Mouse (Mus musculus) right cerebral cortex, postnatal 36 days (tissue): ENCODE data around the gene Pik3cd.
"Not testable (repeated sequence)": the region's sequence is repeated elsewhere in the genome, so short reads cannot be mapped to it uniquely, and the experiment has no call there.

ENCODE experiments used
- DNase-seq, 2 experiments: peaks; one replicate each; pipeline ENCODE4 v3.0.0; 2022; ENCODE audit warnings: low spot score in 2 of 2, mixed read lengths in 1 of 2

Pik3cd gene

DNA sequence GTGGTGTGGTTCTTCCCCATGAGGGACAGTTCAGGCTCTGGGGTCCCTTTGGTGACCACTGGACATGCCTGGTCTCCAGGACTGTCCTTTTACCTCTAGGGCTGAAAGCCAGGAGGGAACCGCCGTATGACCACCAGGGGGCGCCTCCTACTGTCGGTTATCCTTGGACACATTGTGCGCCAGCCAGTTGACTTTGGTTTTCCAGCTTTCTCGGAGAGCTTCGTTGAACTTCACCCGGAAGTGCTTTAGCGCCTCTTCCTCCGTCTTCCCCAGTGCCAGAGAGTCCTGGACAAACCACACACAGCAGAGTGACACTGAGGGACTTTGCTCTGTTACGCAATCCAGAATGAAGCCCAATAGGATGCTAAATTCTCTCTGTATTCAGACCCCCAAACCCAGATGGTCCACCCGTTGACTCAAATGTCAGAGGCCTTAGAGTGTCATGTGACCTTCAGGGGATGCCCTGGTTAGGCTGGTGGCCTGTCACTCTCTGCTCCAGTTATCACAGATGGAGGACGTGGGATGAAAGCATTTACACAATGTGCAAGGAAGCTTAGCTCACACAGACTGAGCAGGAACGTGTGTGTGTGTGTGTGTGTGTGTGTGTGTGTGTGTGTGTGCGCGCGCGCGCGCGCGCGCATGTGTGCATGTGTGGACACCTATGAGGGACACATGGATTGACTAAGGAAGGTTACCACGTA lies 51.7 kb downstream of the Pik3cd start:
- DNase-seq: peak; percentile 49 to 58

DNA sequence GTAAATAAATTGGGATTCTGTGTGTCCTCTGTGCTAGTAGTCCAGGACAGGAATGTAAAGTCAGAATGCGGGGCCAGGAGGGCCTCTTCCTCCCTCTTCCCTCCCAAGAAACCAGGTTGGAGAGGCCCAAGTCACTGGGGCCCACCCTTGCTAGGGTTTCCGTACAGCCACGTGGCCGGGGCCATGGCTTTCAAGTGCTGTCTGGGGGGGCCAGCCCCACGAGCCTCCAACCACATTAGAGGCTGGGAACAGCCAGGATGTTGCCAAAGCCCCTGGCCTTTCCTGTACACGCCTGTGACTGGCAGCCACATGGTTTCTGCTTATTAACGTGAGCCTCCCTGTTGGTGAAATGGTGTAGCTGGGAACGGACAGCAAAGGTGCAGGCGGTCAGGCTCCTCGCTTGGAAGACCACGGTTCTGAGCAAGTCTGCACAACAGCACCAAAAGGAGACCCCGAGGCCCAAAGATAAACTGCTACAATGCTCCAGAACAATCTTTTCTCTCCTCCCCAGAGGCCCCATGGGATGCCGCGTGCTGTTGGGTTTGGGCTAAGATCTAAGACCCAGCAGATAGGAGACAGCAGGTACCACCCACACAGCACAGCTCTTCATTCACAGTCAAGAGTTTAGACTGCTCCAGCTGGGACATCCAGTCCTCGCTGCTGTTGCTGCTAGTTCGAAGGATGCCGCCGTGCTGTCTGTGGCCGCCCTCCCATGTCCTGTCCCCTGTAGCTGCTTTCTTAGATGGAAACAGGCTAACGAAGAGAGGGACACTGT lies 54.2 kb downstream of the Pik3cd start:
- DNase-seq: peak; percentile 54 to 73

DNA sequence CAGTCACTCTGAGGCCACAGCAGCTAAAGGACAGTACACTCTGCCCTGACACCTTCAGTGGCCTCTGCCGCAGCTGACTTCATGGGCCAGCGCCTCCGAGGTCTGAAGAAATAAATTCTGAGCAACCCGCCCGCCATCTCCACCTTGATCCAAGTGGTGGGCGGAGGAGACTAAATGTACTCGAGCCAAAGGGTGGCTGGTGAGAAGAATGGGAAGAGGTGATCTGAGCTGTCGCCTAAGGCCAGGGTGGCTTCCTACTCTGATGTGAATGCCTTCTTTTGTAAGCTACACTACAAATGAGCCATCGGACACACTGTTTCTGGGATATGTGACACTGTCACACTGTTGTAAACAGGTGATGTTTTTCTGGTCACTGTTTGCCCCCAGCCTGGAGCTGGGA lies 56.6 kb downstream of the Pik3cd start:
- no peak for DNase-seq

DNA sequence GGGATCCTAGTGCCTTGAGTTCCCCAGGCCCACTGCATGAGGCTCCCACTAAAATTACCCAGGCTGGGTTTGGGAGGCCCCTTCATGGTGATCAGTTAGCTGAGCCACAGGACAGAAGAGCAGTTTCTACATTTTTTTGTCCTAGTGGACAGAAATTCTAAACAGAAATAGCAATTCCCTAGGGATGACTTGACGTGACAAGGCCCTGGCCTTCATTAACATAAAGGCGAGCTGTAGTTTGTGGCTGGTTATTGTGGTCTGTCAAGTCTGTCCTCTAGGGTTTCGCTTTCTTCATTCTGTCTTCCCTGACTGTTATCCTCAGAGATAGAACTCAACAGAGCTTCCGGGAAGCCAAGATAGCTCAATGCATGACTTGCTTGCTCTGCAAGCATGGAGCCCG lies 60.4 kb downstream of the Pik3cd start:
- no peak for DNase-seq

DNA sequence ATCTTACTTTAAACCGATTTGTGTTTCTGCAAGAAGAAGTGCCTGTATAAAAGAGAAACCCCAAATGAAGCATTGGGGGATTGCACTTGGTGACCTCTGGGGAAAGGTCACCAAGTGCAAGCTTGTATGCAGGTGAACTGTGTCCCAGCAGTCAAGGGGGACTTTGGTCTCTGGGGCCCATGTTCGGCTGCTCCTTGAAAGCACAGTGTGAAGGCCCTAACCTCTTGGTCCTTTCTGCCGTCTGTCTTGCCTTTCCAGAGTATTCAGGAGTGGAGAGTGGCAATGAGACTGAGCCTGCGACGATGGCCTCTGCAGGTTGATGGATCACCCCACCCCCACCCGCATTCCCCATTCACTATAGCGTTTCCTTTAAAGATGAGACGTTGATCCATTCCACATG lies 61.0 kb downstream of the Pik3cd start:
- no peak for DNase-seq

DNA sequence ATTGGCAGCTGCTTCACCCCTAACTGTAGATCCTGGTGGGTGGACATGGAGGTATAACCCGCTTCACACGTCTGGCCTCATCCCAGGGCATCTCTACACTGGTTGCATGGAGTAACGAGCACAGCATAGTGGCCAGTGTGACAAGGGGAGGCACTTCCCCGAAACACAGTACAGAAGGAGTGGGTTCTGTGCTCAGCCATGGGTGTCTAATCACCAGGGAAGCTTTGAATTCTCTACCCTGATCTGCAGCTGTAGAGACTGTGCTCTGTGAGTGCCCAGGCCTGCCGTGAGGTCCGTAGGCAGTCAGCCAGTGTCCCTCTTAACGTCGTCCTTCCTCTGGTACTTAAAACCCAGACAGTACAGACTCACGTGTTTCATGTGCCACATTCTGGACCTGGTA lies 61.5 kb downstream of the Pik3cd start:
- no peak for DNase-seq

DNA sequence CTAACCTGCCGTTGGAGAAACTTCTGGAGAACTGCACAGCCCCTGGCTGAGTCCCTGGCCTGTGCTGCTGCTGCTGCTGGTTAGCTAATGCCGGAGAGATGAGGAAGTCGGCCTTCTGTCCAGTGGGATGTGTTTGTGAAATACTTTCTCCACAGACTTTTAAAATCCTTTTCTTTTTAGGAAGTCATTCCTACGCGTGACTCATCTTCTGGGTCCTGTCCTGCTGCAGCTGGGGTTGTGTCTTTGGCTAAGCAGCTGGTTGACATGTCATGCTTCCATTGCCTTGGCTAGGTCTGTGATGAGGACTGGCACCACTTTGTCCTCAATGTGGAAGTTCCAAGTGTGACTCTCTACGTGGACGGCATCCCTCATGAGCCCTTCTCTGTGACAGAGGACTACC lies 64.4 kb downstream of the Pik3cd start:
- DNase-seq: no peak

DNA sequence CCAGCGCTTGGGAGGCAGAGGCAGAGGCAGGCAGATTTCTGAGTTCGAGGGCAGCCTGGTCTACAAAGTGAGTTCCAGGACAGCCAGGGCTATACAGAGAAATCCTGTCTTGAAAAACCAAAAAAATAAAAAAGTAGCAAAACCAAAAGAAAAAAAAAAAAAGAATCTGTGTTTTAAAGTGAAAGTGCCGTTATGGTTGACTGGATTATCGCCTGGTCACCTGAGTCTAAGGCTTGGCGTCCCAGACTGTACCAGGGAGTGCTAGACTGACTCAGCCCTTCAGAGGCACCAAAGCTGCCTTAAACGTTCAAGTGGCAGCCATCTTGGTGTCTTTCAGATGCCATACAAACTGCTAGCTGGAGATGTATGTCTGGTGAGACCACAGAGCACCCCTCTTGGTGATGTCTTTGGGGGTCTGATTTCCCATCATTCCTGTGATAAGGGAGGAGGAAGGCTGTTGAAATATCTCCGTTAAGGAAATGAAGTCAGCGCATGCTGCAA lies 66.4 kb downstream of the Pik3cd start:
- no peak for DNase-seq

DNA sequence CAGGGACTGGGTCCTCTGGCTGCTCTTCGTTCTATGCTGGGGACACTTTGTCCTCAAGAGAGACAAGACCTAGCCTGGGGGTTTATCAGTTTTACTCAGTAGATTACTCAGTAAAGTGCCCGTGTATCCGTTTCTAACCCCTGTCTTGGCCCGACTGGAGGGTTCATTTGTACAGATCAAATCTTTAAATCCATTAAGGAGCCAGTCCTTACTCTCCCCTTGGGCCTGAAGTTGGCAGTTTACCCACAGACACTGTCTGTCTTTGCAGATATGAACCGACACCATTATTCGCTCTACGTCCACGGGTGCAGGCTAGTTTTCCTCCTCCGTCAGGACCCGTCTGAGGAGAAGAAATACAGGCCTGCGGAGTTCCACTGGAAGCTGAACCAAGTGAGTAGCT lies 67.4 kb downstream of the Pik3cd start:
- DNase-seq: no peak

DNA sequence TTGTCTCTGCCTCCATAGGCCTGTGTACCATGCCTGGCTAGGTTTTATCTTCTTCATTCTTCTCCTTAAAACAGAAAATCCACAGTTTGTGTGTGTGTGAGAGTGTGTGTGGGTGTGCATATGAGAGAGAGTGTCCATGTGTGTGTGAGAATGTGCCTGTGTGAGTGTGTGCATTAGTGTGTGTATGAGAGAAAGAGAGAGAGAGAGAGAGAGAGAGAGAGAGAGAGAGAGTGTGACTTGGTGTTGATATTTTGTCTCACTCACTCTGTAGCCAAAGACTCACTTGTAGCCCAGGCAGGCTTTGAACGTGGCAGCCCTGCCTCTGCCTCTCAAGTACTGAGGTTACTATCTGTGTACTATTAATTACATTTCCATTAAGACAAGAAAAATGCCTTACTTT lies 68.2 kb downstream of the Pik3cd start:
- DNase-seq: no peak

DNA sequence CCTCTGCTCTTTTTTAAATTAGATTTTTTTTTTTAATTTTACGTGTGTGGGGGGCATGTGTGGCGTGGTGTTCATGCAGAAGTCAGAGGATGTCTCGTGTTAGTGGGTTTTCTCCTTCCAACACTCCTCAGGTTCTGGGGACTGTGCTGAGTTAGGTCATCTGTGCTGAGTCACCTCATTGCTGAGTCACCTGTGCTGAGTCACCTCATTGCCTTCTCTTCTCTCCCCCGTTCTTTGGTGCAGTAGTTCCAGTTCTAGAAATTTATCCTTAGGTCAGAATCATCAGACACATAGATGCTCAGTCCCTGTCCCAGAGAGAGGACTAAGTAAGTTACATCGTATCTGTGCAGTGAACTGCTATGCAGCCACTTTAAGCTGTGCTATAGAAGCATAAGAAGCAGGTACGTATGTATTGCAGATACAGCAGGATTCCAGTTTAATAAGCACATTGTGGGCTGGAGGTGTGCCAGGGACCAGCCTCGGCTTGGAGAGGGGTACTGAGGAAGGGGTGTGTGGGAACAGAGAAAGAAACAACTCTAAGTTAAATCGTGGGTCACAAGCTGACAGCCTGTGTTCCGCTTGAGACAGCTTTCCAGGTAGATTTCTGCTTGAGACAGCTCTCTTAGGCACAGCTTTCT lies 69.6 kb downstream of the Pik3cd start:
- DNase-seq: no peak

DNA sequence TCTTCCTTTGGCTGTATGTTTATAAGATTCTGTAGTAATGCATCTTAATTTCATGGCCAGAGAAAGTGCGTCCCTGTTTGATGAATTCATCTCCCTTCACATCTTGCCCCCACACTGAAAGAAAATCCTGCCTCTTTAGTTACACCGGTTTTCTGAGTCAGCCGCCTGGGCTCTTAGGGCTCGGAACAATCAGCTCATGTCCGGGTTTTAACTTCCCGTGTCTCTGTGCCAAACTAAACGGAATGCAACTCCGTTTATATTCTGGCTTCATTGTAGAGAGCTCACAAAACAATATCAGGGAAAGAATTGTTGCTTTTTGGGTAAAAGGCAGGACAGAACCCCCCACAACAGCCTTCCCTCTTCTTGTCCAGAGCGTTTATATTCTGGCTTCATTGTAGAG lies 73.6 kb downstream of the Pik3cd start:
- no peak for DNase-seq

DNA sequence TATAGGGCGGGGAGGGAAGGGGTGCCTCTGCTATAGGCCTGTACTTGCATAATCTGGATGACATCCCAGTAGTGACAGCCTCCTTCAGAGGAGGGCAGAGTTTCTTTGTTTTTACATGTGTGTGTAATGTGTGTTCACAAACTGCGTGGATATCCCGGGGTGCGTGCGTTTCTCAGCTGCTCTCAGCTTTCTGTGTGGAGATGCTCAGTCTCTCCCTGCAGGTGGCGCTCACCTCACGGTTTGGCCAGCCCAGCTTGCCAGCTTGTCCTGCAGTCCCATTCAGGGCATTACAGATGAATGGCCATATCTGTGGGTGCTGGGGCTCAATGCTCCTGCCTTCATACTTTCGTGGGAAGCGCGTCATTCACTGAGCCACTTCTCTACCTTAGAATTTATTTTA lies 74.0 kb downstream of the Pik3cd start:
- no peak for DNase-seq

DNA sequence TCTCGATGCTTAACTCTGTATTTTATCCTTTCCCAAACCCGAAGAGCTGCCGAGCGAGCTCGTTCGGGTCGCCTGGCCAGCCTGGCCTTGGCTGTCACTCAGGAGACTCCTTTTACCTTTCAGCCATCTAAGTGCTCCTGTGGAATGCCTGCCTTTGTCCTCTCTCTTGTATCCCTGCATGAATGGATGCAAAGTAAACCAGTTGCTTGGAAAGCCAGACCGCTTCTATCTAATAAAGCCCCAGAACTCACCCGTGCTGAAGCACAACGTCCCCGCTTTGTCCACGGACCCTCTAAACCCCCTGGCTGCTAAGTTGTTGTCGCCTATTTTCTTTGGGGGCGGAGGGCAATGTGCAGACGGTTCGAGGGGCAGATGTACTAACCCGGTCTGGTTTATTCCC lies 75.6 kb downstream of the Pik3cd start:
- DNase-seq: no peak

DNA sequence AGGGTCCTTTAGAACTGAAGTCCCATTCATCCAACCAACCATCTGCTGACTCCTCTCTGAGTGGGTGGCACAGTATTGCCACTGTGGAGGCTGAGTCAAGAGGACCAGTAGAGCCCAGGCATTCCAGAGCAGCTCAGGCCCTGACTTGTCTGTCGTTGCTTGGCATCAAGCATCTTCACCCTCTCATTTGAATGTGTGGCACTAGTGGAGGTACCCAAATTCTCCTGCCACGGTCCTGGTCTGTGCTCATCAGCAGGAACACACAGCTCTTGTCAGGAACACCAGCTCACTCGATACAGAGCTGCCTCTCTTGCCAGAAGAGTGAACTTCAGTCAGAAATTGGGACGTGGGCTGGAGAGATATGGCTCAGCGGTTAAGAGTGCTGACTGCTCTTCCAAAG lies 78.7 kb downstream of the Pik3cd start:
- no peak for DNase-seq

DNA sequence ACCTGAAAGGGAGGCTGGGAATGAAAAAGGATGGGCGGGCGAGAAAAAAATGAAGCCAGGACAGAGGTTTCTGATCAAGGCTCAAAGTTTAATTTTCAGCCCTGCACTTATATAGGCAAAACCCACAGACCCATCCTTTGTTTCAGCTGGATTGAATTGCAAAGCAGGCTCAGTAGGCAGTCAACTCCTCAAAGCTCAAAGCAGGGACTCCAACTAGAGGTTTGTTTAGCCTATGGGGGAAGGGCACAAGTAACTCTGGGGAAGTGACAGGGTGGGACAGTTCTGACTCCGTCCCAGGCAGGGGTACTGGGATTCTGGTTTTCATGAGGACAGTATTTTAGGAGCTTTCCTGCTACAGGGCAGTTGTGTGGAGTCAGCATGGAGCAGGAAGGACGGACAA lies 81.1 kb downstream of the Pik3cd start:
- no peak for DNase-seq

DNA sequence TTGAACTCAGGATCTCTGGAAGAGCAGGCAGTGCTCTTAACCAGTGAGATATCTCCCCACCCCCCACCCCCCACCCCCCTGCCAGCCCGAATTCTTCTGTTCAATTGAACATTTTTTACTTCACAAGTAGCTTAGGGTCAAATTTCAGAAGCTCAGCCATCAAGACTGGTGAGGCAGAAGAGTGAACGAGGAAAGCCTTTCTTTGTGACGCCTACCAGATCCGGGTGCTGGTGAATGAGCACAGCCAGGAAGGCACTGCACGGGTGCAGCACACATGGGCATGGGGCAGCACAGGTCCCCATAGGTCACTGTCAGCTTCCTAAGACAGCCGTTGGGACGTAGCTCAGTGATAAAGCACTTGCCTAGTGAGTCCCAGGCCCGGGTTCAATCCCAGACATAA lies 82.4 kb downstream of the Pik3cd start:
- DNase-seq: no peak

DNA sequence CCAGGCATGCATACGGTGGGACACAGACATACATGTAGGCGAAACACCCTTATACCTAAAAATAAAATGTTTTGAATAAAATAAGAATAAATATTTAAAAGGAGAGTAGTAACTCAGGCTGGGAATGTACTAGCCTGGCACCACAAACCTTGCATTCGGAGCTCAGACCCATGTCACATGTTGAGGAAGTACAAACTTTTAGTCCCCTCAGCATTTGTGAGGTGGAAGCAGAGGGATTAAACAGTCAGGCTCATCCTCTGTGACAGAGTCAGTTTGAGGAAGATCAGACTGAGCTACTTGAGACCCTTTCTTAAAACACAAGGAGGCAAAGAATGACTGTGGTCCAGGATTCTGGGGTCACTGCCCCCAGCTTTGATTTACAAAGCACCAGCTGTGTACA lies 85.4 kb downstream of the Pik3cd start:
- not testable (repeated sequence) for DNase-seq

DNA sequence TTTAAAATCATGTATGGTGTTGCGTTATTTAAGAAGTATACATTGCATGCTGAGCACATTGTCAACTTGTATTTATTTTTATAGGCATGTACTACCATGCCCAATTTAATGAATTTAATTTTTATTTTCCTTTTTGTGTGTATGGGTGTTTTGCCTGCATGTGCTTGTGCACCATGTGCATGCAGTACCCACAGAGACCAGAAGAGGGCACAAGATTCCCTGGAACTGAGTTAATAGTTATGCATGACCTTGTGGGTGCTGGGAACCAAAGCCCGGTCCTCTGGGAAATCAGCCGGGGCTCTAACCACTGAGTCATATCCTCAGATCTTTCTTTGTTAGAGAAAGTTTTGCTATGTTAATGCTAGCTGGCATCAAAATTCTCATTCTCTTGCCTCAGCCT lies 87.5 kb downstream of the Pik3cd start:
- no peak for DNase-seq

DNA sequence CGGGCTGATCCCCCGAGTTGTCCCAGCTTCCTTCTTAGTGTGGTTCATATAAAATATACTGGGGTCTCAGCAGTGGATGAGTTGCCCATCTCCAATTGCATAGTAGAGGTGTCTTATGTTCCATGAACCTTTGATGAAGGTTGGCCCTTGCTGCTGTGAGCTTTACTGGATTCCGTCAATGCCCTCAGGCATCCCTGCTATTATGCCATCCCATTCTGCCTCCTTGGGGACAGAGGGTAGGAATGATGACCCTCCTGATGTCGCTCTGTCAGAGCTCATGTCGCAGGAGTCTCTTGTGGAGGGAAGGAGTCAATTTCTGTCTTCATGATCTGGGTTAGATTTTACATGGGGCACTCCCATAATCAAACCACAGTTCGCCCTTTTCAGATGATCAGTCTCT lies 88.9 kb downstream of the Pik3cd start:
- not testable (repeated sequence) for DNase-seq

DNA sequence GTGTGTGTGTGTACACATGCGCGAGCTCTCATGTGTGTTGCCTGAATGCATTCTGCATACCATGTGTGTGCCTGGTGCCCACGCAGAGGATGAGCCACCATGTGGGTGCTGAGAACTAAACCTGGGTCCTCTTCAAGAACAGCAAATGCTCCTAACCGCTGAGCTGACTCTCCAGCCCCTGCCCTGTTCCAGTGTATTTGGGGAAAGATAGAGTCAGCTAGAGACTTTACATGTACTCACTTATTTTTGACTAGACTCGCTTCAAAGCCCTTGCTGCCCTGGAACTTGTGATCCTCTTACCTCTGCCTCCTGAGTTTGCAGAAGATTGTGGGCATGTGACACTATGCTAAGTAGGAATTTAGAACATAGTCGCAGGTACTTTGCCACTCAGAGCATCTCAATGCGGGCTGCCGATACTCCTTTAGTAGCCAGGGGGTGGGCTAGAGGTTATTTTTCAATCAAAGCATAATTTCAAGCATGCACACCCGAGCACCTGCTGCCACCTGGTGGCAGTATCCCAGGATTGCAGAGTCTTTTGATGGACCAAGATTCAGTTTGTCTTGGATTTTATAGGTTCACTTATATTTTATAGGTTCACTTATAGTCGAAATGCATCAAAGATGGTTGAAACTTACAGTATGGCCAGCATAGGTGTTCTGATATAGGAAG lies 90.9 kb downstream of the Pik3cd start:
- DNase-seq: no peak
